Mouse (Mus musculus) macrophage (primary cell): ENCODE results near the gene Trpt1. TPM values are rescaled to one million over a fixed set of nuclear protein-coding genes. Genes with fewer than 3 reads are reported as not detected.

Source experiments
- H3K27ac ChIP-seq: fragments of 350-480 bp; formaldehyde crosslinking; 2 replicates; pipeline ENCODE4 v1.9.0; 2021
- H3K36me3 ChIP-seq: fragments of 350-480 bp; formaldehyde crosslinking; 2 replicates; pipeline ENCODE4 v1.9.0; 2021; ENCODE audit errors: inconsistent target
- H3K4me3 ChIP-seq: fragments of 350-480 bp; formaldehyde crosslinking; 2 replicates; pipeline ENCODE4 v1.9.0; 2021; ENCODE audit errors: inconsistent target
- H3K79me2 ChIP-seq: fragments of 350-480 bp; formaldehyde crosslinking; 2 replicates; pipeline ENCODE4 v1.9.0; 2021; ENCODE audit errors: inconsistent target
- whole genome bisulfite sequencing: methylation state at CpG from one replicate; pipeline ENCODE4 v1.1.7; 2026; ENCODE audit warnings: inconsistent platforms; ENCODE audit not compliant: missing documents; 5-methylcytosine and 5-hydroxymethylcytosine counted together
- polyA plus RNA-seq: library from polyadenylated mRNA; stranded (reverse); fragments of 250-400 nt; gene quantifications from 3 replicates; pipeline ENCODE4 v1.2.4, GENCODE M21; 2018; ENCODE audit warnings: inconsistent platforms
- total RNA-seq, 78 experiments: library from RNA; depleted of rRNA; stranded (reverse); fragments of 250-400 nt; gene quantifications; 1 replicate in 9 of 78; 2 replicates in 24 of 78; 3 replicates in 43 of 78; 4 replicates in 2 of 78; pipeline ENCODE4 v1.2.4; 2018; ENCODE audit warnings: inconsistent platforms in 56 of 78

Trpt1 gene
- total RNA-seq (2018; cell fraction: chromatin; rRNA removed): 1 to 10 TPM in 22 of 26 experiments, under 1 TPM in 2, not detected in 2; 0.86 to 5.6 (median 3.3) TPM
- total RNA-seq (2018; cell fraction: cytosol; rRNA removed): 1 to 10 TPM in 13 of 26 experiments, under 1 TPM in 13; 0.45 to 1.7 (median 0.97) TPM
- 1 to 10 TPM in 21 of 26 experiments, under 1 TPM in 4, not detected in 1; 0.78 to 6.6 (median 2.1) TPM for total RNA-seq (2018; cell fraction: nucleus; rRNA removed)
- 0.55 to 0.80 TPM (median 0.66 TPM) in 3 replicates for polyA plus RNA-seq

GRCm38 (mm10) chr19:6996006-6996405, at the start of gene Trpt1, which contains the start of gene Nudt22:
Trpt1 (plus strand) TSS chr19:6996131.
Nudt22 (minus strand) TSS chr19:6996117.
- H3K27ac ChIP-seq: peak within 1 kb of the TSS; percentile 27; the same call in 1 of the 2 replicates
- peaks cover 28% of the 10 kb centered on the region for H3K36me3 ChIP-seq
- H3K79me2 ChIP-seq: no peaks in the 10 kb centered on the region
- H3K4me3 ChIP-seq: peak within 1 kb of the TSS; percentile 51
- 3% methylated on average over 24 of the region's 24 CpGs for WGBS

GRCm38 (mm10) chr19:6947742-6948141, 48.2 kb upstream of the Trpt1 start:
- whole genome bisulfite sequencing: 84% methylated on average over 4 of the region's 4 CpGs
- H3K4me3 ChIP-seq: no peak overlapping the region
- H3K27ac ChIP-seq: no peak overlapping the region
- peaks cover 14% of the 10 kb centered on the region for H3K79me2 ChIP-seq
- peaks cover 5% of the 10 kb centered on the region; the same call in 1 of the 2 replicates for H3K36me3 ChIP-seq

- peaks cover 5% of the 10 kb centered on the region; the same call in 1 of the 2 replicates for H3K36me3 ChIP-seq
Measured at GRCm38 (mm10) chr19:6948186-6948585, 47.7 kb upstream of the Trpt1 start.

GRCm38 (mm10) chr19:6949532-6949931, 46.4 kb upstream of the Trpt1 start:
- Histone ChIP-seq H3K4me3 (no peak overlapping the region), H3K27ac (no peak overlapping the region), H3K79me2 (no peaks in the 10 kb centered on the region; the same call in 1 of the 2 replicates), H3K36me3 (peaks cover 10% of the 10 kb centered on the region; the same call in 1 of the 2 replicates)
- WGBS: 95% methylated on average over 5 of the region's 5 CpGs

More at GRCm38 (mm10) chr19:6948186-6948585, 47.7 kb upstream of the Trpt1 start:
- Histone ChIP-seq H3K27ac (no peak overlapping the region), H3K79me2 (peaks cover 9% of the 10 kb centered on the region), H3K4me3 (no peak overlapping the region)
- WGBS: 79% methylated on average over 4 of the region's 4 CpGs

- H3K36me3 ChIP-seq: peaks cover 14% of the 10 kb centered on the region; the same call in 1 of the 2 replicates
- no peaks in the 10 kb centered on the region; the same call in 1 of the 2 replicates for H3K79me2 ChIP-seq
- 79% methylated on average over 5 of the region's 5 CpGs for WGBS
- H3K27ac ChIP-seq: no peak overlapping the region
- peak overlapping the region; percentile 71 for H3K4me3 ChIP-seq
Measured at GRCm38 (mm10) chr19:6949951-6950350, 46.0 kb upstream of the Trpt1 start.

- H3K36me3 ChIP-seq: peaks cover 16% of the 10 kb centered on the region
- WGBS: under 1% methylated on average over 28 of the region's 28 CpGs
- H3K4me3 ChIP-seq: peak overlapping the region; percentile 71
- no peaks in the 10 kb centered on the region; the same call in 1 of the 2 replicates for H3K79me2 ChIP-seq
- peak overlapping the region; percentile 92 for H3K27ac ChIP-seq
Measured at GRCm38 (mm10) chr19:6950613-6951153, 45.2 kb upstream of the Trpt1 start.

- Histone ChIP-seq H3K36me3 (peaks cover 22% of the 10 kb centered on the region), H3K79me2 (no peaks in the 10 kb centered on the region; the same call in 1 of the 2 replicates), H3K27ac (peak overlapping the region; percentile 92), H3K4me3 (peak overlapping the region; percentile 71)
- under 1% methylated on average over 35 of the region's 35 CpGs for WGBS
Measured at GRCm38 (mm10) chr19:6951381-6951968, 44.5 kb upstream of the Trpt1 start.

- 5% methylated on average over 31 of the region's 31 CpGs for whole genome bisulfite sequencing
- Histone ChIP-seq H3K36me3 (peaks cover 29% of the 10 kb centered on the region), H3K27ac (peak overlapping the region; percentile 92), H3K79me2 (no peaks in the 10 kb centered on the region; the same call in 1 of the 2 replicates), H3K4me3 (peak overlapping the region; percentile 71)
Measured at GRCm38 (mm10) chr19:6951994-6952711, 43.8 kb upstream of the Trpt1 start.

- WGBS: 15% methylated on average over 3 of the region's 3 CpGs
- H3K36me3 ChIP-seq: peaks cover 34% of the 10 kb centered on the region
- H3K27ac ChIP-seq: peak overlapping the region; percentile 92
- peak overlapping the region; percentile 71 for H3K4me3 ChIP-seq
- no peaks in the 10 kb centered on the region; the same call in 1 of the 2 replicates for H3K79me2 ChIP-seq
Measured at GRCm38 (mm10) chr19:6952712-6953037, 43.3 kb upstream of the Trpt1 start.

- H3K36me3 ChIP-seq: peaks cover 48% of the 10 kb centered on the region
- 76% methylated on average over 8 of the region's 9 CpGs for WGBS
- H3K4me3 ChIP-seq: no peak overlapping the region
- H3K27ac ChIP-seq: no peak overlapping the region
- H3K79me2 ChIP-seq: no peaks in the 10 kb centered on the region; the same call in 1 of the 2 replicates
Measured at GRCm38 (mm10) chr19:6954046-6954445, 41.9 kb upstream of the Trpt1 start.

GRCm38 (mm10) chr19:6955424-6955823, 40.5 kb upstream of the Trpt1 start:
- H3K79me2 ChIP-seq: no peaks in the 10 kb centered on the region
- H3K27ac ChIP-seq: no peak overlapping the region
- 93% methylated on average over 7 of the region's 7 CpGs for WGBS
- H3K4me3 ChIP-seq: no peak overlapping the region
- H3K36me3 ChIP-seq: peaks cover 62% of the 10 kb centered on the region

GRCm38 (mm10) chr19:6956461-6956860, 39.5 kb upstream of the Trpt1 start:
- 95% methylated on average over 6 of the region's 10 CpGs for WGBS
- H3K79me2 ChIP-seq: no peaks in the 10 kb centered on the region
- no peak overlapping the region for H3K27ac ChIP-seq
- no peak overlapping the region for H3K4me3 ChIP-seq
- peaks cover 66% of the 10 kb centered on the region for H3K36me3 ChIP-seq

- Histone ChIP-seq H3K27ac (peak overlapping the region; percentile 3; the same call in 1 of the 2 replicates), H3K4me3 (peak overlapping the region; percentile 57), H3K36me3 (peaks cover 31% of the 10 kb centered on the region), H3K79me2 (peaks cover 20% of the 10 kb centered on the region; the same call in 1 of the 2 replicates)
- 6% methylated on average over 15 of the region's 15 CpGs for WGBS
Measured at GRCm38 (mm10) chr19:6968491-6969271, 27.2 kb upstream of the Trpt1 start.

- peak overlapping the region; percentile 57 for H3K4me3 ChIP-seq
- H3K27ac ChIP-seq: peak overlapping the region; percentile 3; the same call in 1 of the 2 replicates
- WGBS: under 1% methylated on average over 20 of the region's 20 CpGs
- H3K79me2 ChIP-seq: peaks cover 20% of the 10 kb centered on the region; the same call in 1 of the 2 replicates
- peaks cover 25% of the 10 kb centered on the region for H3K36me3 ChIP-seq
Measured at GRCm38 (mm10) chr19:6969291-6969664, 26.7 kb upstream of the Trpt1 start.
